10 mouse cellular contexts compared by ENCODE assay signal in the genomic region with DNA sequence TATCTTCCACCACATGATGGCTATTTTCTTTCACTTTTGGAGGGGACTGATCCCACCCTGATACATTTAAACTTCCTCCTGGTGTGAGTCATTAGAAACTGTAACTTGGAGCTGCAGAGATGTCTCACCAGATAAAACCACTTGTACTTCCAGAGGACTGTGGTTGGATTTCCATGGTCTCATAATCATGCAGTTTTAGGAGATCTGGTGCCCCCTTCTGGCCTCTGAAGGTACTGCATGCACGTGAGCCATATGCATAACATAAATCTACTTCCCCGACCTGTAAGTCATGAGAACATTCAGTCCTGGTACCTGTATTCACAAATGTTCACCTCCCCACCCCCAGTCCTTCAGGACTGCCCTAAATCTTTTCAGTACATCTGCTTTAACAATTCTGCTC. TPM values are rescaled to one million over a fixed set of nuclear protein-coding genes. Genes with fewer than 3 reads are reported as not detected.
DNase-seq lines count a peak whose midpoint lies in the region; ATAC-seq and TF ChIP-seq lines count a peak whose summit lies in the region.
"Had no signal": no experiment of that assay in that cellular context is flagged by ENCODE, and none has a peak within 500 bp of the region (broad histone marks: within the 10 kb centered on the region; RNA-seq: fewer than 3 reads in every experiment).

No protein-coding gene starts in this region.

- H3K4me2 ChIP-seq in hindbrain, postnatal 0 days (ENCODE audit: low read depth, low read length), result no peak overlapping the region
- no peak overlapping the region for H3K4me2 ChIP-seq in hindbrain, embryonic 12.5 days (replicated peaks)
- no peak overlapping the region for H3K4me2 ChIP-seq in CH12.LX (ENCODE audit: insufficient read depth, low read depth, poor library complexity, severe bottlenecking)
- H3K4me2 ChIP-seq: embryonic facial prominence, embryonic 15.5 days; liver, embryonic 15.5 days had no signal

- dilution Hi-C loops in CH12.LX (cut with MboI; ENCODE audit: extremely low pct_ligation_motif_present, extremely low pct_unique_long_range_greater_than_20kb, low sequenced_read_pairs), result no loop called here

- H3K79me2 ChIP-seq in CH12.LX (replicated peaks; ENCODE audit: control insufficient read depth, extremely low read depth, insufficient read depth, poor library complexity, severe bottlenecking), result no peaks in the 10 kb centered on the region

- DNase-seq in hindbrain, postnatal 0 days (ENCODE audit: low spot score), result peak; percentile 61
- DNase-seq in CH12.LX (ENCODE audit: extremely low read depth) (peak; percentile 61), R1 (ENCODE audit: low read depth, low spot score) (peak; percentile 62)
- DNase-seq in kidney, postnatal 4 days, result peak; percentile 52 to 54
- DNase-seq in thymus, postnatal 14 days, result peak; percentile 64
- DNase-seq in layer of hippocampus, adult 9-11 months, result no peak
- DNase-seq in cerebellum, adult 9-10 months, result no peak

- no peaks in the 10 kb centered on the region for H3K9me3 ChIP-seq in hindbrain, postnatal 0 days (ENCODE audit: low read length)
- no peaks in the 10 kb centered on the region for H3K9me3 ChIP-seq in hindbrain, embryonic 12.5 days (replicated peaks)
- no peaks in the 10 kb centered on the region for H3K9me3 ChIP-seq in CH12.LX (replicated peaks; ENCODE audit: low read length)
- H3K9me3 ChIP-seq: embryonic facial prominence, embryonic 15.5 days; liver, embryonic 15.5 days had no signal

- TF ChIP-seq RAD21 in CH12.LX (IDR thresholded peaks at IDR 0.05; ENCODE audit: low read depth, low read length), result peak; percentile 52

- TF ChIP-seq POLR2A in CH12.LX (IDR thresholded peaks at IDR 0.05; ENCODE audit: low read depth, low read length), result no peak

- in situ Hi-C loops in CH12.LX (cut with MboI; ENCODE audit: low pct_ligation_motif_present, low pct_unique_long_range_greater_than_20kb, low sequenced_read_pairs), result loop anchor here (25.0 kb wide), 1 partner anchor 395 kb away; no protein-coding TSS in a partner anchor

- no peak for ATAC-seq in hindbrain, postnatal 0 days
- no peak for ATAC-seq in hindbrain, embryonic 12.5 days (ENCODE audit: low FRiP score)

- H3K27ac ChIP-seq in hindbrain, postnatal 0 days, result no peak overlapping the region
- no peak overlapping the region for H3K27ac ChIP-seq in hindbrain, embryonic 12.5 days
- H3K27ac ChIP-seq in CH12.LX (ENCODE audit: insufficient read depth, low read depth), result no peak overlapping the region
- H3K27ac ChIP-seq: embryonic facial prominence, embryonic 15.5 days; liver, embryonic 15.5 days had no signal

- no peaks in the 10 kb centered on the region for H3K36me3 ChIP-seq in hindbrain, postnatal 0 days (ENCODE audit: insufficient read depth, low read length)
- H3K36me3 ChIP-seq in hindbrain, embryonic 12.5 days, result no peaks in the 10 kb centered on the region
- no peaks in the 10 kb centered on the region for H3K36me3 ChIP-seq in CH12.LX (replicated peaks in 1 of 2; ENCODE audit: control insufficient read depth in 1 of 2, insufficient read depth in 1 of 2, low read length in 1 of 2)
- H3K36me3 ChIP-seq: embryonic facial prominence, embryonic 15.5 days; liver, embryonic 15.5 days had no signal

- no peaks in the 10 kb centered on the region for H3K4me1 ChIP-seq in hindbrain, postnatal 0 days (ENCODE audit: insufficient read depth, low read length)
- H3K4me1 ChIP-seq in hindbrain, embryonic 12.5 days, result no peaks in the 10 kb centered on the region
- no peaks in the 10 kb centered on the region for H3K4me1 ChIP-seq in CH12.LX (ENCODE audit: control insufficient read depth in 1 of 2, insufficient read depth in 2 of 2)
- H3K4me1 ChIP-seq: embryonic facial prominence, embryonic 15.5 days; liver, embryonic 15.5 days had no signal

- no peaks in the 10 kb centered on the region for H3K27me3 ChIP-seq in hindbrain, postnatal 0 days (ENCODE audit: insufficient read depth, low read length)
- H3K27me3 ChIP-seq in hindbrain, embryonic 12.5 days, result no peaks in the 10 kb centered on the region
- H3K27me3 ChIP-seq in CH12.LX (replicated peaks), result peaks cover 2% of the 10 kb centered on the region
- H3K27me3 ChIP-seq: embryonic facial prominence, embryonic 15.5 days; liver, embryonic 15.5 days had no signal

- WGBS in hindbrain, postnatal 0 days, result 48% methylated on average over 2 of the region's 2 CpGs
- WGBS in hindbrain, embryonic 12.5 days, result 55% methylated on average over 2 of the region's 2 CpGs

- TF ChIP-seq CTCF in hindbrain, postnatal 0 days (IDR thresholded peaks at IDR 0.05; ENCODE audit: low read depth), result peak; percentile 74
- TF ChIP-seq CTCF in CH12.LX (conservative IDR thresholded peaks at IDR 0.05 in 1 of 2, IDR thresholded peaks at IDR 0.05 in 1 of 2; ENCODE audit: low read depth in 2 of 2, low read length in 2 of 2), result peak; percentile 72 to 83

- H3K4me3 ChIP-seq in hindbrain, postnatal 0 days (ENCODE audit: low read length), result no peak overlapping the region
- no peak overlapping the region for H3K4me3 ChIP-seq in hindbrain, embryonic 12.5 days
- no peak overlapping the region for H3K4me3 ChIP-seq in CH12.LX (replicated peaks in 1 of 3; ENCODE audit: low read depth in 2 of 3, low read length in 2 of 3, poor library complexity in 1 of 3)
- H3K4me3 ChIP-seq: embryonic facial prominence, embryonic 15.5 days; liver, embryonic 15.5 days had no signal

- H3K9ac ChIP-seq in hindbrain, postnatal 0 days (replicated peaks; ENCODE audit: low read length), result no peak overlapping the region
- H3K9ac ChIP-seq in hindbrain, embryonic 12.5 days, result no peak overlapping the region
- H3K9ac ChIP-seq in CH12.LX (ENCODE audit: insufficient read depth, low read depth), result no peak overlapping the region
- H3K9ac ChIP-seq: embryonic facial prominence, embryonic 15.5 days; liver, embryonic 15.5 days had no signal

- no peak for TF ChIP-seq EP300 in CH12.LX (IDR thresholded peaks at IDR 0.05; ENCODE audit: low read length)

TF ChIP-seq in CH12.LX, 34 proteins besides CTCF, POLR2A, EP300 and RAD21:
- TF ChIP-seq BHLHE40 (IDR thresholded peaks at IDR 0.05; ENCODE audit: low read depth, low read length) (peak; percentile 96), CHD1 (IDR thresholded peaks at IDR 0.05; ENCODE audit: low read depth, low read length) (no peak), MAX (IDR thresholded peaks at IDR 0.05; ENCODE audit: low read length) (no peak), UBTF (IDR thresholded peaks at IDR 0.05; ENCODE audit: low read depth, low read length) (no peak), GABPA (IDR thresholded peaks at IDR 0.05; ENCODE audit: insufficient replicate concordance, low read depth, low read length) (no peak), E2F4 (IDR thresholded peaks at IDR 0.05; ENCODE audit: insufficient replicate concordance, low read depth, low read length) (no peak), SMC3 (IDR thresholded peaks at IDR 0.05; ENCODE audit: low read depth, low read length) (peak; percentile 52), ZC3H11A (IDR thresholded peaks at IDR 0.05; ENCODE audit: low read depth, low read length) (no peak)

RNA-seq across cellular contexts. Expression of gene 1700010I14Rik, which starts 54.6 kb away (rescaled TPM):
- 0.84 and 2.3 TPM in 2 replicates for total RNA-seq in hindbrain, postnatal 0 days (2014; rRNA removed)
- polyA plus RNA-seq in hindbrain, postnatal 0 days (2015; fragmentation: Nextera tagmentation; extraction: Ambion mirVana), result 2.8 TPM in 2 replicates
- polyA plus RNA-seq in hindbrain, embryonic 12.5 days (2016; fragmentation: Nextera tagmentation; extraction: Ambion mirVana), result 2.0 and 2.3 TPM in 2 replicates
- 2.7 and 3.4 TPM in 2 replicates for total RNA-seq in CH12.LX (2012; rRNA removed)
- 3.4 and 3.5 TPM in 2 replicates for total RNA-seq in CH12.LX (2014; rRNA removed)
- polyA plus RNA-seq in CH12.LX (2012; ENCODE audit: insufficient read length, low read depth), result 6.5 and 7.2 TPM in 2 replicates

Comparison
In these comparisons a context has a peak if more than half of its experiments do, and no peak if none do; other contexts are left out.
1. DNase-seq: peak in hindbrain, postnatal 0 days (single experiment), CH12.LX (single experiment), R1 (single experiment), kidney, postnatal 4 days (2 of 2) and thymus, postnatal 14 days (single experiment); none in layer of hippocampus, adult 9-11 months (single experiment) and cerebellum, adult 9-10 months (single experiment).